Mouse (Mus musculus) liver, postnatal 0 days (tissue): ENCODE results near the gene Ndufaf2. TPM values are rescaled to one million over a fixed set of nuclear protein-coding genes. Genes with fewer than 3 reads are reported as not detected.

Experiments
- ATAC-seq: fragments of 200-750 bp; cut with Nextera tagmentation; 2 replicates; pipeline ENCODE4 v1.8.0; 2017; ENCODE audit warnings: mild to moderate bottlenecking, moderate library complexity
- DNase-seq: peaks from one replicate; pipeline ENCODE4 v3.0.0-alpha.2; 2016
- H3K27ac ChIP-seq: fragments of 300-500 bp; sonication (generic); 2 replicates; pipeline ENCODE4 v1.5.1; 2014; ENCODE audit warnings: antibody characterized with exemption, moderate library complexity, mild to moderate bottlenecking, low read depth
- H3K27me3 ChIP-seq: fragments of 300-500 bp; sonication (generic); 2 replicates; pipeline ENCODE4 v1.6.1; 2014; ENCODE audit warnings: low read length, control low read depth, mixed read lengths; ENCODE audit not compliant: insufficient read depth
- H3K36me3 ChIP-seq: fragments of 300-500 bp; sonication (generic); replicated peaks from 2 replicates; pipeline ENCODE4 v1.6.1; 2014; ENCODE audit warnings: mild to moderate bottlenecking, control low read depth, low read length, moderate library complexity, mixed read lengths; ENCODE audit not compliant: insufficient read depth
- H3K4me1 ChIP-seq: fragments of 300-500 bp; sonication (generic); 2 replicates; pipeline ENCODE4 v1.6.1; 2014; ENCODE audit warnings: antibody characterized with exemption, mild to moderate bottlenecking, control low read depth; ENCODE audit not compliant: insufficient read depth
- H3K4me2 ChIP-seq: fragments of 300-500 bp; sonication (generic); 2 replicates; pipeline ENCODE4 v1.6.1; 2014; ENCODE audit warnings: low read depth, mild to moderate bottlenecking, low read length, moderate library complexity, mixed read lengths
- H3K4me3 ChIP-seq: fragments of 300-500 bp; sonication (generic); 2 replicates; pipeline ENCODE4 v1.5.1; 2014; ENCODE audit warnings: low read depth, low read length
- H3K9ac ChIP-seq: fragments of 300-500 bp; sonication (generic); replicated peaks from 2 replicates; pipeline ENCODE4 v1.6.1; 2014; ENCODE audit warnings: mild to moderate bottlenecking, moderate library complexity
- H3K9me3 ChIP-seq: fragments of 300-500 bp; sonication (generic); 2 replicates; pipeline ENCODE4 v1.6.1; 2016; ENCODE audit warnings: mild to moderate bottlenecking, control low read depth, low read length, mixed read lengths
- CTCF ChIP-seq: sonication (generic); IDR thresholded peaks from 2 replicates; pipeline ENCODE4 v1.5.1; 2016; ENCODE audit warnings: antibody characterized with exemption, low read depth
- EP300 ChIP-seq: IDR thresholded peaks from 2 replicates; pipeline ENCODE4 v1.6.1; 2016; ENCODE audit warnings: antibody characterized with exemption, low read depth, mild to moderate bottlenecking
- WGBS: fragments of 180-500 bp; shearing (Covaris S2); extraction: QIAGEN DNeasy Blood & Tissue Kit; methylation state at CpG from one replicate; pipeline ENCODE4 v1.1.7; 2014; ENCODE audit not compliant: insufficient replicate concordance; 5-methylcytosine and 5-hydroxymethylcytosine counted together
- polyA plus RNA-seq: library from polyadenylated mRNA; unstranded; fragments of >200 nt; fragmentation: Nextera tagmentation; extraction: Ambion mirVana; gene quantifications from 2 replicates; pipeline ENCODE4 v1.2.1, GENCODE M21; 2015

Gene Ndufaf2
- polyA plus RNA-seq, 1 experiment from 2014 or later, result 39.5 TPM

DNA sequence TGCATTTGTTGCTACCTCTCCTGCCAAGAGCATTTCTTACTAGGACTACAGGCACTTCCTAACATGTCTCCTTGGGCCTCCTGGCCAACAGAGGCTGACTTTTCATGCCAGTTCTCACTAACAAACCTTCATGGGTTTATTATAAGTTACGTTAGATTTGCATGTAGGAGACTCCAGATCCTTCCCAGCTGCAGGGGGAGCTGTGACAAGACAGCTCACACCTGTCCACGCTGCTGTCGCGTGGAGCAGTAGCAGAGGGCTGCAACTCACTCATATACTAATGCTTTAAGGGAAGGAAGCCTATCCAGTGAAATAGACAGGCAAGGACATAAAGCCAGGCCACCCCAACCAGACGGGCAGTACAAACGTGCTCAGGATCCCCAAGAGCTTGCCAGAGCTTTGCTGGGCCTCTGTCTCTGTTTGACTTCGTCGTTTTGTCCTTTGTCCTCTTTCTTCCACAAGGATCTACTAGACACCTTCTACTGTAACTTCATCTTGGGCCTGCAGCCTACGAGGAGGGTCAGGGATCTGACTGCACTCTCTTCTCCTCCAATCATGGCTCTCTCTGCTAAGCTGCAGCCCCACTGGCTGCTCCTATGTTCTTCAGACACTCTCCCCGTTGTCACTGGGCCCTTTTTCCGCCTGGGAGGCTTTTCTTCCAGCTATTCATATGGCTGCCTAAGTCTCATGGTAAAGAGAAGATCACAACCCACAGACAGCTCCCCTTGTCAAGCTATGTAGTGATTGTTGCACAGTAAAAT is 94.9 kb downstream of the Ndufaf2 start:
- H3K36me3 ChIP-seq, result no peaks in the 10 kb centered on the region
- H3K4me2 ChIP-seq, result no peak overlapping the region
- H3K9me3 ChIP-seq, result no peaks in the 10 kb centered on the region
- no peaks in the 10 kb centered on the region for H3K27me3 ChIP-seq
- H3K4me1 ChIP-seq, result no peaks in the 10 kb centered on the region; the same call in 1 of the 2 replicates
- H3K27ac ChIP-seq, result no peak overlapping the region
- DNase-seq (no peak), ATAC-seq (no peak)
- H3K4me3 ChIP-seq, result no peak overlapping the region
- TF ChIP-seq EP300, result no peak
- no peak for TF ChIP-seq CTCF
- no peak overlapping the region for H3K9ac ChIP-seq
- WGBS, result 83% methylated on average over 11 of the region's 11 CpGs

- Histone ChIP-seq H3K9ac (no peak overlapping the region), H3K27me3 (no peaks in the 10 kb centered on the region), H3K4me2 (no peak overlapping the region), H3K36me3 (no peaks in the 10 kb centered on the region), H3K4me1 (no peaks in the 10 kb centered on the region; the same call in 1 of the 2 replicates), H3K4me3 (no peak overlapping the region), H3K9me3 (no peaks in the 10 kb centered on the region), H3K27ac (no peak overlapping the region)
- WGBS, result 63% methylated on average over 5 of the region's 5 CpGs
- DNase-seq (no peak), ATAC-seq (no peak)
- no peak for TF ChIP-seq CTCF
- TF ChIP-seq EP300, result no peak
Measured at GRCm38 (mm10) chr13:108062900-108063299, 95.5 kb downstream of the Ndufaf2 start.

DNA sequence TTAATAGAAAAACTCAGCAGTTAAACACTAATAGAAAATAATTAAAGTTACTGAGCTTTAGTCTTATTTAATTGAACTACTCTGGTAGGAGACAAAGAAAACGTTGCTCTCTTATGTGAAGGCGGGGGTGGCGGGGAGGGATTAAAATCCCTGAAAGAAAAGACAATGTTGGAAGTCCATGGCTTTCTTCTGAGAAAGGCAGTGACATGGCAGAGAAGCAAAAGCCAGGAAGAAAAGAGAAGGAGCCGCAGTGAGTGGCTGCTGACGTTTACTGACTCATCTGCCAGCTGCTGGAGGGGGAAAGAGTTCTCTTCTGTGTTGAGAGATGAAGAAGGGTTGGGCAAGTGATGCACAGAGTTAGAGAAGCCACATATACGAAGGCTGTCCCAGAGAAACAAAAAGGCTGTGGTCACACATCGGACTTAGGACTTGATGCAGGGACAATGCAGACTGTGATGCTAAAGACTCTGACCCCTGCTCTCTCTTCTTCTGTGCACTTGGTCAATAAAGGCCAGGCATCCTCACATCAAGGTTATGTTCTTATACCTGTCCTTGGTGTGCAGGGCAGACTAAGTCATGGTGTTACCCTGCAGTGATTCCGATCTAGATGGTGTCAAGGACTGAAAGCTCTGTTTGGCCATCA is 97.4 kb downstream of the Ndufaf2 start:
- DNase-seq (no peak), ATAC-seq (no peak)
- no peak for TF ChIP-seq CTCF
- Histone ChIP-seq H3K9ac (no peak overlapping the region), H3K27me3 (no peaks in the 10 kb centered on the region), H3K36me3 (no peaks in the 10 kb centered on the region), H3K27ac (no peak overlapping the region), H3K4me2 (no peak overlapping the region), H3K4me1 (no peaks in the 10 kb centered on the region; the same call in 1 of the 2 replicates), H3K9me3 (no peaks in the 10 kb centered on the region), H3K4me3 (no peak overlapping the region)
- WGBS, result 67% methylated on average over 8 of the region's 8 CpGs

- TF ChIP-seq CTCF, result no peak
Measured at GRCm38 (mm10) chr13:108060286-108060885, 98.0 kb downstream of the Ndufaf2 start.

GRCm38 (mm10) chr13:108056896-108057295 is 101.5 kb downstream of the Ndufaf2 start:
- DNase-seq (no peak), ATAC-seq (no peak)
- 41% methylated on average over 3 of the region's 3 CpGs for WGBS
- Histone ChIP-seq H3K27me3 (no peaks in the 10 kb centered on the region), H3K4me1 (no peaks in the 10 kb centered on the region), H3K36me3 (no peaks in the 10 kb centered on the region), H3K27ac (no peak overlapping the region), H3K4me2 (no peak overlapping the region), H3K9me3 (no peaks in the 10 kb centered on the region), H3K4me3 (no peak overlapping the region), H3K9ac (no peak overlapping the region)
- no peak for TF ChIP-seq CTCF
- no peak for TF ChIP-seq EP300

More at GRCm38 (mm10) chr13:108060286-108060885, 98.0 kb downstream of the Ndufaf2 start:
- Histone ChIP-seq H3K4me2 (no peak overlapping the region), H3K27ac (no peak overlapping the region), H3K4me3 (no peak overlapping the region), H3K9me3 (no peaks in the 10 kb centered on the region), H3K9ac (no peak overlapping the region), H3K4me1 (no peaks in the 10 kb centered on the region; the same call in 1 of the 2 replicates), H3K27me3 (no peaks in the 10 kb centered on the region), H3K36me3 (no peaks in the 10 kb centered on the region)
- DNase-seq (no peak), ATAC-seq (no peak)
- 66% methylated on average over 7 of the region's 7 CpGs for WGBS

DNA sequence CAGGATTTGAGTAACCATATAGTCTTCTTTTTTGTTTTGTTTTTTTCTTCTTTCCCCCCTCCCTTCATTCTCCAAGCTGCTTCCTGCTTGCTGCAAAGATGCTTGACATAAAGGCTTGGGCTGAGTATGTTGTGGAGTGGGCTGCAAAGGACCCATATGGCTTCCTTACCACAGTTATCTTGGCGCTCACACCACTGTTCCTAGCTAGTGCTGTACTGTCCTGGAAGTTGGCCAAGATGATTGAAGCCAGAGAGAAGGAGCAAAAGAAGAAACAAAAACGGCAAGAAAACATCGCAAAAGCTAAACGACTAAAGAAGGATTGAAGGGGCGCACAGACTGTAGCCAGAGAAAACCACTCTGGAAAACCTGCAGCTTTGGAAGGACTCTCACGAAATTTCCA is 111.1 kb downstream of the Ndufaf2 start:
- no peak for TF ChIP-seq CTCF
- no peak for TF ChIP-seq EP300
- Histone ChIP-seq H3K4me1 (peaks cover 22% of the 10 kb centered on the region), H3K27ac (no peak overlapping the region), H3K27me3 (no peaks in the 10 kb centered on the region), H3K4me2 (no peak overlapping the region), H3K9ac (no peak overlapping the region), H3K4me3 (no peak overlapping the region), H3K36me3 (peaks cover 12% of the 10 kb centered on the region), H3K9me3 (no peaks in the 10 kb centered on the region)
- 82% methylated on average over 6 of the region's 6 CpGs for WGBS
- DNase-seq, result no peak
- ATAC-seq, result no peak
